Mouse (Mus musculus) spleen, adult 12 weeks (tissue): Measurements from ENCODE around the gene Crls1.

Source experiments
- DNase-seq: peaks from one replicate; pipeline ENCODE4 v3.0.0; 2022; ENCODE audit warnings: low spot score

Crls1 gene

DNA sequence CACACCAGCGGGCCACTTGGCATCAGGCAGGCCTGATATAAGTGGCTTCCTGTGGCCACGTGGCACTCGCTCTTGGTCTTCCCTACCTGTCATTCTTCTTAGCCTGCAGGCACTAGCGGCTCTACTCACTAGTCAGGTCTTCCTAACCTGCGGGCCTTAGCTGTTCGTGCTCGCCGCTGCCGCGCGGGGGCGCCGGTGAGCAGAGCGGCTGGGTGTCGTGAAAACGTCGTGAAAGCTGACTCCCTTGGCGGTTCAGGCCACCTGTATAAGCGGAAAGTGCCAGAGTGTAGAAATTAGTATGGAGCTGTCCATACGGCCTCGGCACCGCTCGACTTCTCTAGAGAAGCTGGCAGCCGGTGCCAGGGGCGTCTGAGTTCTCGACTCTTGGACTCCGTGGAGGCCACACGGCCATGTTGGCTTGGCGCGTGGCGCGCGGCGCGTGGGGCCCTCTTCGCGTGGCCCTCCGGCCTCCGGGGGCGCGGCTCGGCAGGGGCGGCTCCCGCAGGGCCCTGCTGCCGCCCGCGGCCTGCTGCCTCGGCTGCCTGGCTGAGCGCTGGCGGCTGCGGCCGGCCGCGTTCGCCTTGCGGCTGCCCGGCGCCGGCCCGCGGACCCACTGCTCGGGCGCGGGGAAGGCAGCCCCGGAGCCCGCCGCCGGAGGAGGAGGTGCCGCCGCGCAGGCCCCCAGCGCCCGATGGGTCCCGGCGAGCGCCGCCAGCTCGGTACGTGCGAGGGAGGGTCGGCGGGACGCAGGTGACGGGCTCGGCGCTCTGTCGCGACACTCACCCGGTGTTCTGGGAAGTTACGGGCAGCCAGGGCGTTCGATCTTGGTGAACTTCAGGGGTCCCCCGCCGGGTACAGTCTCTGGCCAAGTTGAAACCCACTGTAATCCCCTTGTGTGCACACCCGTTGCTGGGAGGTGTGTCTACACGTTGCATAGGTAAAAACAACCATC, at the start of gene Crls1:
Gene Crls1 (plus strand): TSS at position 260 of the 952 bp plus-strand sequence.
- DNase-seq: peak; percentile 99

GRCm38 (mm10) chr2:132802976-132803375, 43.5 kb upstream of the Crls1 start:
- DNase-seq: no peak

DNA sequence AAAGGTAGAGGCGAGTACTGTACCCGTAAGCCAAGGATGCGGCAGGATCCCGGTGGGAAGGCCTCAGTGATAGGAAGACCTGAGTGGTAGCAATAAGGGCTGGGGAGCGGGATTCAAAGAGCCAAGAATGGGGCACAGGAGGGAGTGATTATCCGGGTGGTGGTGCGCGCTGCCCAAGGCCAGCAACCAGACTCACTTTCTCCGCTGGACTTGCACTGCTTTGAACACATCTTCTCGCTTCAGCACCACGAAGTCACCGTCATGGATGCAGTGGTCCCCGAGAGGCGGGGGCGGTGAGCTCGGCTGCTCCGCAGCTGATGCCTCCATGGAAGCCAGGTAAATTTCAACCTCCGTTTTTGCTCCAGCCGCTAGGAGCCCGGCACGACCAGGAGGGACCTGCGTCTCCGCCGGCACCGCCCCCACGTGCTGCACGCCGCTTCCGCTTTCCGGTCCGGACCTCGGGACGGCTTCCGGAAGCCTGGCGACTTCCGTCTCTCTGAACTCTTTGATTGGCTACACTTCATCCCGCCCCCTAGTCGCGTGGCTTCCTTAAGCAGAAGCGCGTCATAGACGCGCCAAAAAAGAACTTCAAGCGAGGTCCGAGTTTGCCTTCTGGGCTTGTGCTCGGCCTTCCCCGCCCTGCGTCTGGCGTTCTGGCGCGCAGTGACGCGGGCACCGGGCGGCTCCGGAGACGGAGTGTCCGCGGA, 30.7 kb upstream of the Crls1 start, which contains the start of the genes Trmt6 and Mcm8:
Gene Trmt6 (minus strand): TSS at position 448 of the 707 bp plus-strand sequence.
Gene Mcm8 (plus strand): TSS at position 534 of the 707 bp plus-strand sequence.
- DNase-seq: peak; percentile 87

DNA sequence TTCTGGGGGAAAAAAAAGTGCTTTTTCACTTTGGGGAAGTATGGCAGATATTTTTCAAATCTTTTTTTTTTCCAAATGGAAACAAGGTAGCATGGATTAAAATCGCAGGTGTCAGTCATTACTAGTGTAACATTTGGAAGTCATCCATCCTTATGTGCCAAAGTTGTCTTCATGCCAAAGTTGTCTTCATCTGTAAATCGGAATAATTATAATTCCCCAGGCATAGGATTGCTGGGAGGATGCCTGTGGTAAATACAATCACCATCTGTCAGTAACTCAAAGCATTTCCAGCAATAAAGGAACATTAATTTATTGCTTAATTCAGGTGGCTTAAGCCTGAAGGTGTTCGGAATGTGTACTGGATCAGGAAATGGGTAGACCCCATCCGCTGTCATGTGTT, 5.4 kb upstream of the Crls1 start:
- no peak for DNase-seq

GRCm38 (mm10) chr2:132847581-132847980, 1.1 kb downstream of the Crls1 start:
- no peak for DNase-seq

DNA sequence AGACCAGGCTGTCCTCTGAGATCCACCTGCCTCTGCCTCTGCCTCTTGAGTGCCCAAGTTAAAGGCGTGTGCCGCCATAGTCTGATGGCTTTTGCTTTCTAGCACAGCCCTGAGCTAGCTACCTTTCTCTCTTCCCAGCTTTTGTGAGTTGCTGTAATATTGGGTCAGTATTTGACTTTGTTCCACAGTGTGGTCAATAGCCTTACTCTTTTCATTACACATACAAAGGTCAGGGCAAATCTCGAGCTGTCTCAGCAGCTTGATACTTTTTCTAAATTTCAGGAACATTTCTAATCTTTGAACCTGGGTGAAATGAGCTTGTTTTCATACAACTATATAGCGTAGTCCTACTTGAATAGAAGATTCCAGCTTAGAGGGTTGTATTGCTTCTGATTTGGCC, 1.9 kb downstream of the Crls1 start:
- DNase-seq: no peak

- no peak for DNase-seq
These were observed 2.7 kb downstream of the Crls1 start for GRCm38 (mm10) chr2:132849141-132849540.

DNA sequence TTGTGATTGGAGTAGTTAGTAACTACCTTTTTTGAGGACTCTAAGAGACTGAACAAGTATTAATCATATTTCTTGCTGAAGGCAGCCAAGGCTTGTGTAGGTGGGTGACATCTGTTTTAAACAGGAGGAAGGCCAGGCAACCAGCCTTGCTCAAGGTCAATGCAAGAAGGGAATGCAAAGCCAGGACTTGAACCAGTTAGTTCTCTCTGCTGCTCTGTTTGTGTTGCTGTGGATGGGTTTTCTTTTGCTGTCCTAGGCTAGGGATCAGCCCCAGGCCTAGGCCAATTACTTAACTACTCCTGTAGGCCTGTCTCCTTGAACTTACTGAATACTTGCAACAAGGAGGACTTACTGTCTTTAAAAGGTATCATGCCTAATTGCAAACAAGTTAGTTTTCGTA, 6.6 kb downstream of the Crls1 start:
- DNase-seq: no peak

GRCm38 (mm10) chr2:132856333-132856732, 9.9 kb downstream of the Crls1 start:
- DNase-seq: no peak

DNA sequence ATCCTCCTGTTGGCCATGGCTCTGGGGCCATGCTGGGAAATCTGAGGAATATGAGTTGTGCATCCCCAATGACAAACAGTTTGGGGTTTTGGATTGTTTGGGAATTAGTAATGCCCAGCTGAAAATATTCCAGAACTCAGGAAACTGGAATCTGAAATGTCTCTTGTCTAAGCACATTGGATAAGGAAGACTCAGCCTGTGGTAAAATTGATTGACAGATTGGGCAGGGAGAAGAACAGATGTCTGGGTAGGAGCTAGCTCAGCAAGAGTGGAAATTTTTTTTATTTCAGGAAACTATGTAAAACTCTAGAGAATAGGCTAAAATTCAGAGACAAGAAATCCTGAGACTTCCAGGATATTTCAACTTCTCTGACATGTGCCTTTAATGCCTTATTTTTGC, 14.0 kb downstream of the Crls1 start:
- no peak for DNase-seq

- no peak for DNase-seq
These were observed 15.0 kb downstream of the Crls1 start for GRCm38 (mm10) chr2:132861456-132861855.

DNA sequence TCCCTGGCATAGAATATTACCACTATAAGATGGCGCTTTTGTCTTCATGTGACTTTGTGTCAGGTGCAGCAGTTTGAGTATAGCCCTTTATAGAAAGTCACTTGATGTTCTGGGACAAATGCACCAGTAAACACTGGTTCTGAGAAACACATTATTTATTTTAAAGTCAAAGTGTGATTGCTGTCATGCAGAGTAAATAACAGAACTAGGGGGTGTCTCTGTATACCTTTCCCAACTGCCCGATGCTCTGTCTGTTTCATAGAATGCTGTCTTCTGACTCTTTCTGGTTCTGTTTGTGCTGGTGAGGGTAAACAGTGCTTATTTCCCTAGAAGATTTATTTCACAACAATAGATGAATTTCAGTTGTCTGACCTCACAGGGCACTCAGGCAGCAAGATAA, 16.9 kb downstream of the Crls1 start:
- DNase-seq: no peak

GRCm38 (mm10) chr2:132867521-132867920, 21.1 kb downstream of the Crls1 start:
- DNase-seq: no peak

- DNase-seq: no peak
These were observed 23.2 kb downstream of the Crls1 start for GRCm38 (mm10) chr2:132869682-132870081.

GRCm38 (mm10) chr2:132870286-132870685, 23.8 kb downstream of the Crls1 start:
- DNase-seq: no peak

DNA sequence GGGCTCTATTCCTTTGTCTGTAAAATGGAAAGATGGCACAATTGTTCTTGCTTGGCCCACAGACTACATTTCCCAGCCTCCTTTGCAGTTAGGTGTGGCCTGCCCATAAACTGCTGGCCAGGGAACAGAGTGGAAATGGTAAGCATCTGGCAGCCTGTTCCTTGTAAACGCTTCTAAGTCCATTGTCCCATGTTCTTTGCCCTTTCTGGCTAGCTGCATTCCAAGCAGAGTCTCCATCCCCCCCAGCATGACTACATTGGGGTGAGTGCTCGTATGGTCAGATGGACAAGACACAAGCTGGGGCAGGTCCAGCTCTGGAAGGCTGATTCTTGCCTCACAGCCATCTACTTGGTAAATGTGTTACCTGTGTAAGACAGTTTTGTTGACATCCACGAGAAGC, 25.2 kb downstream of the Crls1 start:
- DNase-seq: no peak

- no peak for DNase-seq
These were observed 27.3 kb downstream of the Crls1 start for GRCm38 (mm10) chr2:132873657-132874326.

DNA sequence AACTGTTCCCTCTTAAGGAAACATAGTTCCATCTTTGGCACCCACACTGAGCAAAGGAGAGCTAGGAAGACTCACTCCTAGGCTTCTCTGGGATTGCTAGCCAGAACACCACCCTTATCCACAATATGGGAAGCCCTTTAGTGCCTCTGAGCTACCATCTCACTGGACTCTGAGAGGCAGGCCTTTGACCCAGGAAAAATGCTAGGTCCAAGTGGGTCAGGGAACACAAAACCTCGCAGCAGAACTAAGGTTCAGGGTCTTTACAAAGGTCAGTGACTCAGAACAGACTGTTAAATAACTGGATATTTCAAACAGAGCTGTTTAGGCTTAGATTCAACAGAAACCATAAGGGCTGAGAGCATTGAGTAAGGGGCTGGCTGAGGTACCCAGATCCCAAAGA, 30.5 kb downstream of the Crls1 start:
- no peak for DNase-seq

GRCm38 (mm10) chr2:132879261-132880044, 33.0 kb downstream of the Crls1 start:
- no peak for DNase-seq

GRCm38 (mm10) chr2:132880844-132881645, 34.6 kb downstream of the Crls1 start, which contains the start of gene Lrrn4:
Lrrn4 (minus strand) TSS chr2:132880891.
- DNase-seq: no peak
